Mouse (Mus musculus): Measurements from ENCODE around the gene Dnajc13. TPM values are rescaled to one million over a fixed set of nuclear protein-coding genes. Genes with fewer than 3 reads are reported as not detected.

The Dnajc13 gene
- total and polyA plus RNA-seq, 3 experiments, result 24.1 to 59.0 (median 31.1) TPM

DNA sequence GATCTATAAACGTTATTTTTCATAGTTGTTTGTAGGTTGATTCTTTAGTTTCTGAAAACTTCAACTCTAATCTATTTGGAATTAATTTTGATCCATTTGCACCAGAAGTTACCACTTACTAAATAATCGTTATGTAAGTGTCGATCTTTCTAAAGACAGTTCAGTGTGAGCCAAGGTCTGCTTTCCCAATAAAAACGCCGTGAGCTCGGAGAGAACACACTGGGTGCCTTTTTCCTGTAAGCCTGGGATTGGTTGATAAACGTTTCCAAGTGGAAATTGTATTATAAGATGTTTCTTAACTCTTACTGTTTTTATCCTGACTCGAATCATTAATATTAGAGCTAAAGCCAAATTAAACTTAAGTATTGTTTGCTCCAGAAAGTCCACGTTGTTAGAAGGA lies 155.8 kb downstream of the Dnajc13 start:
- Histone ChIP-seq H3K9me3 (replicated peaks; ENCODE audit: insufficient read depth, low read length) (no peaks in the 10 kb centered on the region; the same call in 1 of the 2 replicates), H3K79me2 (ENCODE audit: control insufficient read depth, insufficient read depth, low read length, poor library complexity) (no peaks in the 10 kb centered on the region), H3K36me3 (ENCODE audit: control insufficient read depth in 1 of 2, insufficient read depth in 2 of 2, low read length in 2 of 2) (no peaks in the 10 kb centered on the region), H3K4me3 (ENCODE audit: control insufficient read depth in 1 of 2, insufficient read depth in 1 of 2, low read depth in 2 of 2, low read length in 2 of 2) (no peak overlapping the region), H3K27me3 (ENCODE audit: control insufficient read depth in 1 of 2, insufficient read depth in 2 of 2, low read length in 2 of 2) (no peaks in the 10 kb centered on the region), H3K27ac (ENCODE audit: control insufficient read depth, low read depth, low read length) (no peak overlapping the region), H3K4me1 (ENCODE audit: control insufficient read depth in 1 of 2, insufficient read depth in 2 of 2, low read length in 2 of 2) (no peaks in the 10 kb centered on the region), H3K9ac (ENCODE audit: control insufficient read depth, low read depth, low read length, poor library complexity, severe bottlenecking) (no peak overlapping the region)
- no peak for TF ChIP-seq RCOR1 (IDR thresholded peaks at IDR 0.05; ENCODE audit: low read depth, low read length)
- TF ChIP-seq CTCF (IDR thresholded peaks at IDR 0.05 in 2 of 3, conservative IDR thresholded peaks at IDR 0.05 in 1 of 3; ENCODE audit: control insufficient read depth in 1 of 3, insufficient read depth in 1 of 3, low read depth in 2 of 3, low read length in 3 of 3, poor library complexity in 1 of 3, severe bottlenecking in 1 of 3), result no peak
- no peak for TF ChIP-seq SMC3 (IDR thresholded peaks at IDR 0.05; ENCODE audit: low read depth, low read length)
- TF ChIP-seq KAT2A (conservative IDR thresholded peaks at IDR 0.05; ENCODE audit: low read depth, low read length), result no peak
- TF ChIP-seq EP300 (IDR thresholded peaks at IDR 0.05; ENCODE audit: low read depth in 1 of 2, low read length in 2 of 2), result no peak
- no peak for TF ChIP-seq MXI1 (IDR thresholded peaks at IDR 0.05; ENCODE audit: low read depth, low read length)
- no peak for TF ChIP-seq MAZ (IDR thresholded peaks at IDR 0.05; ENCODE audit: low read depth, low read length)
- no peak for TF ChIP-seq POLR2AphosphoS5 (IDR thresholded peaks at IDR 0.05; ENCODE audit: borderline replicate concordance, low read depth, low read length)
- no peak for TF ChIP-seq BHLHE40 (IDR thresholded peaks at IDR 0.05; ENCODE audit: borderline replicate concordance, low read depth, low read length)
- no peak for DNase-seq (ENCODE audit: low read depth, low spot score)

- DNase-seq (ENCODE audit: low read depth, low spot score), result no peak
- Histone ChIP-seq H3K36me3 (ENCODE audit: control insufficient read depth in 1 of 2, insufficient read depth in 2 of 2, low read length in 2 of 2) (no peaks in the 10 kb centered on the region), H3K4me3 (ENCODE audit: control insufficient read depth in 1 of 2, insufficient read depth in 1 of 2, low read depth in 2 of 2, low read length in 2 of 2) (no peak overlapping the region), H3K27me3 (ENCODE audit: control insufficient read depth in 1 of 2, insufficient read depth in 2 of 2, low read length in 2 of 2) (no peaks in the 10 kb centered on the region), H3K9ac (ENCODE audit: control insufficient read depth, low read depth, low read length, poor library complexity, severe bottlenecking) (no peak overlapping the region), H3K27ac (ENCODE audit: control insufficient read depth, low read depth, low read length) (no peak overlapping the region), H3K79me2 (ENCODE audit: control insufficient read depth, insufficient read depth, low read length, poor library complexity) (no peaks in the 10 kb centered on the region), H3K9me3 (replicated peaks; ENCODE audit: insufficient read depth, low read length) (no peaks in the 10 kb centered on the region), H3K4me1 (ENCODE audit: control insufficient read depth in 1 of 2, insufficient read depth in 2 of 2, low read length in 2 of 2) (no peaks in the 10 kb centered on the region)
- TF ChIP-seq JUND (IDR thresholded peaks at IDR 0.05; ENCODE audit: low read depth, low read length) (no peak), CTCF (IDR thresholded peaks at IDR 0.05 in 2 of 3, conservative IDR thresholded peaks at IDR 0.05 in 1 of 3; ENCODE audit: control insufficient read depth in 1 of 3, insufficient read depth in 1 of 3, low read depth in 2 of 3, low read length in 3 of 3, poor library complexity in 1 of 3, severe bottlenecking in 1 of 3) (no peak), NELFE (IDR thresholded peaks at IDR 0.05; ENCODE audit: low read depth, low read length) (no peak), MAX (IDR thresholded peaks at IDR 0.05; ENCODE audit: low read length) (no peak), TAL1 (IDR thresholded peaks at IDR 0.05; ENCODE audit: low read length) (no peak), CHD2 (IDR thresholded peaks at IDR 0.05; ENCODE audit: low read length) (no peak), ELF1 (IDR thresholded peaks at IDR 0.05; ENCODE audit: low read depth, low read length) (no peak), ZNF384 (IDR thresholded peaks at IDR 0.05; ENCODE audit: low read depth, low read length) (no peak), TCF12 (IDR thresholded peaks at IDR 0.05; ENCODE audit: low read depth, low read length) (no peak), HCFC1 (IDR thresholded peaks at IDR 0.05; ENCODE audit: low read depth, low read length) (no peak), GATA1 (IDR thresholded peaks at IDR 0.05; ENCODE audit: low read depth, low read length) (no peak), MXI1 (IDR thresholded peaks at IDR 0.05; ENCODE audit: low read depth, low read length) (no peak), KAT2A (conservative IDR thresholded peaks at IDR 0.05; ENCODE audit: low read depth, low read length) (no peak), GABPA (IDR thresholded peaks at IDR 0.05; ENCODE audit: low read depth, low read length) (no peak), SIN3A (IDR thresholded peaks at IDR 0.05; ENCODE audit: low read length) (no peak), MYB (IDR thresholded peaks at IDR 0.05; ENCODE audit: low read depth, low read length) (no peak), SMC3 (IDR thresholded peaks at IDR 0.05; ENCODE audit: low read depth, low read length) (no peak)
Measured at GRCm38 (mm10) chr9:104104986-104105385, 157.7 kb downstream of the Dnajc13 start.
